Mouse (Mus musculus): ENCODE measurements around the gene Slc3a2. TPM values are rescaled to one million over a fixed set of nuclear protein-coding genes. Genes with fewer than 3 reads are reported as not detected.

Slc3a2 gene
- total RNA-seq, 1 experiment from 2014 or later = 199 TPM

DNA sequence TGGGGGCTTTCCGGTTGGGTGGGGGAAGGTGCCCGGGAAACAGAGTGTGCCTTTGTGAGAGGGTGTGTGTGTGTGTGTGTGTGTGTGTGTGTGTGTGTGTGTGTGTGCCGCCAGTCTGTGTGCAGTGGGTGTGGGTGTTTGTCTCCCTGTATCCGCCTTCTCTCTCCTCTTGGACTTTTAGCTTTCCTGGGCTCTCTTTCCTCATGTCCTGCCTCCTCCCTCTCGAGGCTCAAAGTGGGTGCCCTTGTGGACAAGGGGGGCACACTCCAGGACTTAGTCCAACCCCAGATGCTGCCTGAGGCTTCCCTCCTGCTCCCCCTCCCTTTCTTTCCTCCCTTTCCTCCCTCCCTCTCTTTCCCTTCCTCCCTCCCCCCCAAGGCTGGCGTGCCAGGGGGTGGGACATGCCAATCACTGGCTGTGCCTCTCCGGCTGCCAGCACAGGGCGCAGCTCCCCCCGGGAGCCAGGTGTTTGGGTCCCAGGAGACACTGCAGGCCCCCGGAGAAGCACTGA, 59.2 kb downstream of the Slc3a2 start:
- DNase-seq = peak; percentile 51

DNA sequence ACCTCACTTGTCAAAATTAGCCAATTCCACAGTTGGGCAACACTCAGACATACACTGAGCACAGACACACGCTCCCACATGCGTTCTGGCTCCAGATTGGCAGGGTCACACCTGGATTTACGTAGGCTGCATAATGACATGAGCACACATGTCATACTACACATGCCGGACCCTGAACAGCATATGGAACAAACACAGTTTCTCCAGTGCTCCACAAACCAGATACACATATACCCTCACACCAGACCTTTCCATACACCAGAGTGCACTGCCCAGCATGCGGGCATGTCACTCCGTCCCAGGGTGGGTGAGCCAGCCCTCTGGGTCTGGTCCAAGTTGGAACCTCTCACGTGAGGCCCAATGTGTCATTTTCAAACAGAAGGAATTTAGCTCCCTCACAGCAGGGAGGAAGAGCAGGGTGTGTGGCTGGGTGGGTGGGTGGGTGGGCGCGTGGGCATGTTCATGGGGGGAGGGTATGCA, 59.8 kb downstream of the Slc3a2 start, which contains the start of gene Chrm1:
Gene Chrm1, plus strand, starts transcription at position 430 of the 480 bp plus-strand sequence.
- DNase-seq = no peak

DNA sequence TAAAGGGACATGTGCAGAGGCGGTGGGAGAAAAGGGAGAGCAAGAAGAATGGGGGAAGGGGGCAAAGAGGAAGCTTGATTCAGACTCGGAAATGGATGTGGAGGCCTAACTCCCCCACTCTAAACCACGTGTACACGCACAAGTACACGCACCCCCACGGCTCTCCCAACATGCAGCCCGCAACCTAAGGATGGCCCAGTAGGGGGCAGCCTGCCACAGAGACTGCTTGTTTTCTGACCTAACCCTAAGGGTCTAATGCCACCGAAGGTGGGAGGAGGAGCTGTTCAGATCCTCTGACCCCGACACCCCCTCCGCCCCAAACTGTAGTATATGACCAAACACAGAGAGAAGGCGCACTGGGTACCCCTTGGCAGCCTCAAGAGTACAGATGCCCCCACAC, 60.8 kb downstream of the Slc3a2 start:
- peak; percentile 78 for DNase-seq

DNA sequence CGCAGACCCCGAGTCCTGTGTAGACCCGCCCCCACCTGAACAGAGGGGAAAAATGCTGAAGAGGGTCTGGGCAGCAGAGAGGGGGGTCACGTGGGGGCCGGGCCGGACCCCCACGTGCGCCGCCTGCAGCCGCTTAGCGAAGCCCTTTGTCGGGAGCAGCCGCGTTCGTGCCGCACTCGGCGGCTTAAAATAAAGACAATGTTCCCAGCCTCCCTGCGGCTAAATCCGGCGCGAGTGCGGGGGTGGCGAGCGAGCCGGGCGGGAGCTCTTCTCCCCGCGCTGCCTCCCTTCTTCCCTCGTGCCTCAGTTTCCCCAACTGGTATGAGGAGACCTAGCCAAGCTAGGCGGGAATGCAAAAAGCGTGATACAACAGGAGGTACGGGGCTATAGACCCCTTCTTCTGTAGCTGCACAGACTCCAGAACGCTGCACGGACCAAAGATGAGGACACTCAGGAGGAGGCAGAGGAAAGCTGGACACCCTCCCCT, 61.3 kb downstream of the Slc3a2 start:
- peak; percentile 37 for DNase-seq

Small RNAs within 50 kb of the gene (microRNA-seq; reads per million reads assigned to microRNA genes)
- gene Mir6992 = 0 reads per million in 2 experiments

Other genes with a start within 250 kb of the Slc3a2 start
- 0.15 and 0.53 TPM in 2 replicates for gene Slc22a8, start 132.1 kb downstream of the Slc3a2 start, total RNA-seq (2021)
- not detected in 2 replicates for gene Slc22a6, start 105.3 kb downstream of the Slc3a2 start, total RNA-seq (2021)
- gene Chrm1, start 59.6 kb downstream of the Slc3a2 start, total RNA-seq (2021) = 1.5 and 2.4 TPM in 2 replicates
- gene Wdr74, start 12.5 kb upstream of the Slc3a2 start, total RNA-seq (2021) = 50.8 and 68.2 TPM in 2 replicates
- gene 1700092M07Rik, start 17.3 kb upstream of the Slc3a2 start, total RNA-seq (2021) = 2.3 and 2.4 TPM in 2 replicates
- gene Stx5a, start 18.0 kb upstream of the Slc3a2 start, total RNA-seq (2021) = 77.9 and 90.8 TPM in 2 replicates
- gene Nxf1, start 33.7 kb upstream of the Slc3a2 start, total RNA-seq (2021) = 110 and 120 TPM in 2 replicates
- gene Tmem223, start 47.6 kb upstream of the Slc3a2 start, total RNA-seq (2021) = 102 and 111 TPM in 2 replicates
- 44.7 and 45.9 TPM in 2 replicates for gene Tmem179b, start 51.1 kb upstream of the Slc3a2 start, total RNA-seq (2021)
- 15.2 and 18.2 TPM in 2 replicates for gene Taf6l, start 63.0 kb upstream of the Slc3a2 start, total RNA-seq (2021)
- gene Polr2g, start 75.2 kb upstream of the Slc3a2 start, total RNA-seq (2021) = 85.2 and 89.1 TPM in 2 replicates
- 2.4 and 2.9 TPM in 2 replicates for gene Zbtb3, start 79.2 kb upstream of the Slc3a2 start, total RNA-seq (2021)
- 29.6 and 32.0 TPM in 2 replicates for gene Ttc9c, start 96.0 kb upstream of the Slc3a2 start, total RNA-seq (2021)
- gene Hnrnpul2, start 96.6 kb upstream of the Slc3a2 start, total RNA-seq (2021) = 77.0 and 79.6 TPM in 2 replicates
- gene AC129217.1, start 106.4 kb upstream of the Slc3a2 start, total RNA-seq (2021) = 7.5 TPM in 1 of 2 replicates, not detected in the other
- 143 and 153 TPM in 2 replicates for gene Bscl2, start 114.1 kb upstream of the Slc3a2 start, total RNA-seq (2021)
- 6.4 and 9.3 TPM in 2 replicates for gene Gng3, start 115.8 kb upstream of the Slc3a2 start, total RNA-seq (2021)
- 3.8 and 4.1 TPM in 2 replicates for gene Lrrn4cl, start 127.4 kb upstream of the Slc3a2 start, total RNA-seq (2021)
- gene Ubxn1, start 148.1 kb upstream of the Slc3a2 start, total RNA-seq (2021) = 214 and 218 TPM in 2 replicates
- 80.7 and 82.8 TPM in 2 replicates for gene Uqcc3, start 157.6 kb upstream of the Slc3a2 start, total RNA-seq (2021)
- gene Lbhd1, start 160.4 kb upstream of the Slc3a2 start, total RNA-seq (2021) = 4.6 and 13.6 TPM in 2 replicates
- not detected in 2 replicates for gene Gm49403, start 160.6 kb upstream of the Slc3a2 start, total RNA-seq (2021)
- gene 1810009A15Rik, start 165.5 kb upstream of the Slc3a2 start, total RNA-seq (2021) = 42.4 and 46.2 TPM in 2 replicates
- gene Gm49416, start 165.6 kb upstream of the Slc3a2 start, total RNA-seq (2021) = 6.0 TPM in 1 of 2 replicates, not detected in the other
- gene Ints5, start 169.6 kb upstream of the Slc3a2 start, total RNA-seq (2021) = 22.5 and 23.1 TPM in 2 replicates
- gene Ganab, start 174.7 kb upstream of the Slc3a2 start, total RNA-seq (2021) = 162 and 164 TPM in 2 replicates
- gene B3gat3, start 197.0 kb upstream of the Slc3a2 start, total RNA-seq (2021) = 52.1 and 53.8 TPM in 2 replicates
- gene Rom1, start 206.0 kb upstream of the Slc3a2 start, total RNA-seq (2021) = 25.7 and 33.3 TPM in 2 replicates
- gene Eml3, start 206.2 kb upstream of the Slc3a2 start, total RNA-seq (2021) = 45.4 and 49.5 TPM in 2 replicates
- 93.1 and 105 TPM in 2 replicates for gene Mta2, start 218.5 kb upstream of the Slc3a2 start, total RNA-seq (2021)
- gene Tut1, start 230.5 kb upstream of the Slc3a2 start, total RNA-seq (2021) = 20.2 and 21.7 TPM in 2 replicates
- gene Eef1g, start 243.7 kb upstream of the Slc3a2 start, total RNA-seq (2021) = 355 and 413 TPM in 2 replicates

All from adrenal gland, postnatal 14 days (tissue).